24 mouse cellular contexts compared by ENCODE assay signal in the genomic region with DNA sequence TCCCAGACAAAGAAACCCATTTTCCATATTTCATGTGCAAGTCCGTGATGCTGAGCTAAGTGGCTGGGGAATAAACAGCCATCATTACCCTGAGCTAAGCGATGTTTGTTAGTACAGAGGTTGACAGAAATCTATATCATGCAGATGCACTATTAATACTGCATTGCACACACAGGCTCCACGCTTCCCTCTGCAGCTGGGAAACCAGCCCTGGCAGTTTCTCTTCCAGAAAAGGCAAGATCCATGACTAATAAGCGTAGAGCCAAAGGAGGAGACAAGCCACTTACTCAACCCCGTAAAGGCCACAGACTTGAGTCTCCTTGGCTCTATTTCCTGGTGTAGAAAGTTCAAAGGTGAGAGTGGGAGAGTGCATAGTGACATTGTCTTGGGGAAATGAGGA.
"Had no signal": no experiment of that assay in that cellular context is flagged by ENCODE, and none has a peak within 500 bp of the region (broad histone marks: within the 10 kb centered on the region; RNA-seq: fewer than 3 reads in every experiment).

No protein-coding gene starts in this region.

- DNase-seq: kidney, adult 11 months; kidney, adult 8-10 months; kidney, postnatal 10 days; kidney, postnatal 36 days; layer of hippocampus, postnatal 36 days; left cerebral cortex, postnatal 4 days; liver, postnatal 0 days; lung, embryonic 14.5 days; right cerebral cortex, postnatal 25 days; thymus, adult 2 months; thymus, postnatal 14 days; thymus, postnatal 4 days had no signal

- H3K4me2 ChIP-seq: kidney, embryonic 15.5 days; limb, embryonic 12.5 days; limb, embryonic 15.5 days; liver, embryonic 11.5 days; lung, embryonic 14.5 days; midbrain, embryonic 12.5 days; midbrain, embryonic 15.5 days; neural tube, embryonic 13.5 days had no signal

- H3K9me3 ChIP-seq: kidney, embryonic 15.5 days; limb, embryonic 12.5 days; limb, embryonic 15.5 days; midbrain, embryonic 12.5 days; midbrain, embryonic 15.5 days; neural tube, embryonic 13.5 days had no signal

- ATAC-seq: liver, postnatal 0 days; lung, postnatal 0 days; midbrain, embryonic 15.5 days had no signal

- H3K4me1 ChIP-seq: kidney, embryonic 15.5 days; limb, embryonic 12.5 days; limb, embryonic 15.5 days; midbrain, embryonic 12.5 days; midbrain, embryonic 15.5 days; neural tube, embryonic 13.5 days had no signal

- H3K9ac ChIP-seq: kidney, embryonic 15.5 days; limb, embryonic 12.5 days; limb, embryonic 15.5 days; liver, embryonic 14.5 days; liver, postnatal 0 days; lung, embryonic 14.5 days; midbrain, embryonic 12.5 days; midbrain, embryonic 15.5 days; neural tube, embryonic 13.5 days had no signal

- H3K36me3 ChIP-seq: kidney, embryonic 15.5 days; limb, embryonic 12.5 days; limb, embryonic 15.5 days; midbrain, embryonic 12.5 days; midbrain, embryonic 15.5 days had no signal

- H3K4me3 ChIP-seq: kidney, embryonic 15.5 days; left cerebral cortex, adult 2 months; limb, embryonic 12.5 days; limb, embryonic 15.5 days; midbrain, embryonic 12.5 days; midbrain, embryonic 15.5 days; neural tube, embryonic 13.5 days had no signal

- H3K27me3 ChIP-seq: kidney, embryonic 15.5 days; limb, embryonic 12.5 days; limb, embryonic 15.5 days; midbrain, embryonic 12.5 days; midbrain, embryonic 15.5 days; neural tube, embryonic 13.5 days had no signal

- H3K27ac ChIP-seq: kidney, embryonic 15.5 days; left cerebral cortex, adult 2 months; limb, embryonic 12.5 days; limb, embryonic 15.5 days; liver, embryonic 14.5 days; macrophage; midbrain, embryonic 12.5 days; midbrain, embryonic 15.5 days; neural tube, embryonic 13.5 days; stomach, postnatal 0 days had no signal
